Mouse (Mus musculus): ENCODE data around the gene Gtsf2. TPM values are rescaled to one million over a fixed set of nuclear protein-coding genes. Genes with fewer than 3 reads are reported as not detected.

Gene Gtsf2
- polyA plus RNA-seq, 1 experiment = not detected

- Histone ChIP-seq H3K27me3 (ENCODE audit: control insufficient read depth, insufficient read depth, low read length) (no peaks in the 10 kb centered on the region), H3K4me3 (ENCODE audit: extremely low read depth, insufficient read depth, insufficient read length) (no peak overlapping the region), H3K27ac (ENCODE audit: insufficient read depth, low read length) (no peak overlapping the region), H3K4me1 (ENCODE audit: control insufficient read depth, insufficient read depth, insufficient read length) (no peaks in the 10 kb centered on the region), H3K36me3 (ENCODE audit: control insufficient read depth, insufficient read depth, low read length) (no peaks in the 10 kb centered on the region)
- no peak for TF ChIP-seq CTCF (IDR thresholded peaks at IDR 0.05; ENCODE audit: extremely low read depth, insufficient read depth, insufficient read length, insufficient replicate concordance)
- no peak for TF ChIP-seq POLR2A (IDR thresholded peaks at IDR 0.05; ENCODE audit: low read depth, low read length)
- no peak for DNase-seq (ENCODE audit: low read depth in 1 of 2, low spot score in 2 of 2)
Measured at GRCm38 (mm10) chr15:103393577-103393976, 54.7 kb downstream of the Gtsf2 start.

Other genes with a start within 250 kb of the Gtsf2 start
- gene Cbx5, start 208.7 kb downstream of the Gtsf2 start, polyA plus RNA-seq (2012; rRNA removed) = 6.4 and 6.8 TPM in 2 replicates
- 62.6 and 65.2 TPM in 2 replicates for gene Hnrnpa1, start 208.0 kb downstream of the Gtsf2 start, polyA plus RNA-seq (2012; rRNA removed)
- 56.5 and 80.1 TPM in 2 replicates for gene Nfe2, start 190.1 kb downstream of the Gtsf2 start, polyA plus RNA-seq (2012; rRNA removed)
- gene Copz1, start 175.8 kb downstream of the Gtsf2 start, polyA plus RNA-seq (2012; rRNA removed) = 43.2 and 46.8 TPM in 2 replicates
- gene Gpr84, start 137.9 kb downstream of the Gtsf2 start, polyA plus RNA-seq (2012; rRNA removed) = 0.33 and 0.49 TPM in 2 replicates
- 28.1 and 31.0 TPM in 2 replicates for gene Zfp385a, start 108.4 kb downstream of the Gtsf2 start, polyA plus RNA-seq (2012; rRNA removed)
- gene Itga5, start 81.7 kb downstream of the Gtsf2 start, polyA plus RNA-seq (2012; rRNA removed) = 7.1 and 8.0 TPM in 2 replicates
- not detected in 2 replicates for gene Gtsf1, start 18.0 kb downstream of the Gtsf2 start, polyA plus RNA-seq (2012; rRNA removed)
- 64.8 and 74.2 TPM in 2 replicates for gene Nckap1l, start 5.3 kb upstream of the Gtsf2 start, polyA plus RNA-seq (2012; rRNA removed)
- 25.7 and 26.0 TPM in 2 replicates for gene Pde1b, start 54.6 kb upstream of the Gtsf2 start, polyA plus RNA-seq (2012; rRNA removed)
- gene Ppp1r1a, start 89.5 kb upstream of the Gtsf2 start, polyA plus RNA-seq (2012; rRNA removed) = 0.26 and 0.27 TPM in 2 replicates
- not detected in 2 replicates for gene Glycam1, start 116.6 kb upstream of the Gtsf2 start, polyA plus RNA-seq (2012; rRNA removed)